Mouse (Mus musculus) Patski (cell line): ENCODE results near the gene Tsga10ip. TPM values are rescaled to one million over a fixed set of nuclear protein-coding genes. Genes with fewer than 3 reads are reported as not detected.

Experiments used
- ATAC-seq: fragments of 100-300 bp; one replicate; pipeline ENCODE4 v1.8.0; 2021
- CTCF ChIA-PET: fragments of 350-600 bp; sonication (Branson Sonifier 250); formaldehyde crosslinking; loops from one replicate; lab custom pipeline; 2022; ENCODE audit warnings: inconsistent platforms; lab: Charles Lee
- POLR2A ChIA-PET: fragments of 350-600 bp; sonication (Branson Sonifier 250); formaldehyde crosslinking; loops from one replicate; lab custom pipeline; 2022; ENCODE audit warnings: antibody characterized with exemption, inconsistent platforms; lab: Charles Lee
- DNase-seq: peaks from one replicate; pipeline ENCODE4 v3.0.0-alpha.2; 2011; ENCODE audit warnings: low read depth, low spot score
- H3K27me3 ChIP-seq: fragments of 371-371 bp; one replicate; pipeline ENCODE4 v1.5.1; 2021
- CTCF ChIP-seq: fragments of 100-300 bp; IDR thresholded peaks from one replicate; pipeline ENCODE4 v1.5.1; 2021
- in situ Hi-C: fragments of 300-500 bp; cut with MboI; formaldehyde crosslinking; loops from 3 replicates; pipeline ENCODE4 v1.11.1; 2018; ENCODE audit warnings: low pct_unique_long_range_greater_than_20kb, mixed read lengths
- polyA plus RNA-seq: library from polyadenylated mRNA; unstranded; gene quantifications from one replicate; pipeline ENCODE4 v1.2.3, GENCODE M21; 2021

Tsga10ip gene
- polyA plus RNA-seq, 1 experiment from 2014 or later = 0.13 TPM

- ATAC-seq (no peak), DNase-seq (no peak)
- ChIA-PET CTCF (no interaction called here), POLR2A (no interaction called here)
- no peak for TF ChIP-seq CTCF
- in situ Hi-C loops = no loop called here
- H3K27me3 ChIP-seq = no peaks in the 10 kb centered on the region
These were observed 7.0 kb downstream of the Tsga10ip start for GRCm38 (mm10) chr19:5395371-5395770.

- ATAC-seq (no peak), DNase-seq (no peak)
- H3K27me3 ChIP-seq = no peaks in the 10 kb centered on the region
- no peak for TF ChIP-seq CTCF
- ChIA-PET POLR2A (no interaction called here), CTCF (no interaction called here)
- in situ Hi-C loops = no loop called here
These were observed 8.2 kb downstream of the Tsga10ip start for GRCm38 (mm10) chr19:5394168-5394567.

GRCm38 (mm10) chr19:5392892-5393291 lies 9.4 kb downstream of the Tsga10ip start:
- in situ Hi-C loops = no loop called here
- no peaks in the 10 kb centered on the region for H3K27me3 ChIP-seq
- CTCF ChIA-PET = interaction anchor here (0.9 to 1.6 kb wide), 2 partner anchors 8 to 14 kb away, joined by 3 to 4 read pairs; no protein-coding TSS in a partner anchor
- peak; percentile 31 for DNase-seq
- ATAC-seq = no peak
- POLR2A ChIA-PET = interaction anchor here (1.3 kb wide), 1 partner anchor 20 kb away, joined by 3 read pairs; no protein-coding TSS in a partner anchor
- TF ChIP-seq CTCF = no peak

- no peaks in the 10 kb centered on the region for H3K27me3 ChIP-seq
- ChIA-PET CTCF (no interaction called here), POLR2A (no interaction called here)
- TF ChIP-seq CTCF = no peak
- in situ Hi-C loops = no loop called here
- DNase-seq (no peak), ATAC-seq (no peak)
These were observed 11.9 kb downstream of the Tsga10ip start for GRCm38 (mm10) chr19:5390416-5390815.

GRCm38 (mm10) chr19:5389647-5390046 lies 12.7 kb downstream of the Tsga10ip start:
- CTCF ChIA-PET = no interaction called here
- POLR2A ChIA-PET = interaction anchor here (2.6 kb wide), 1 partner anchor 36 kb away, joined by 14 read pairs; the partner anchor contains the start of genes AI837181 and Drap1
- DNase-seq (no peak), ATAC-seq (peak; percentile 12)
- no peaks in the 10 kb centered on the region for H3K27me3 ChIP-seq
- in situ Hi-C loops = loop anchor here (5.0 kb wide), 1 partner anchor 98 kb away; the partner anchor contains the start of gene Mus81
- no peak for TF ChIP-seq CTCF

GRCm38 (mm10) chr19:5388588-5389242 lies 13.6 kb downstream of the Tsga10ip start, which contains the start of gene Sart1:
TSS of gene Sart1 (minus strand) at chr19:5388703.
- POLR2A ChIA-PET = interaction anchor here (1.2 to 2.6 kb wide), 3 partner anchors 22 to 40 kb away, joined by 4 to 14 read pairs (median 6); partner anchors contain the start of genes AI837181, Banf1, Drap1 and Eif1ad
- H3K27me3 ChIP-seq = no peaks in the 10 kb centered on the region
- CTCF ChIA-PET = no interaction called here
- TF ChIP-seq CTCF = no peak
- in situ Hi-C loops = loop anchor here (5.0 kb wide), 1 partner anchor 99 kb away; the partner anchor contains the start of gene Mus81
- ATAC-seq = peak; percentile 55
- DNase-seq = peak; percentile 61

- H3K27me3 ChIP-seq = no peaks in the 10 kb centered on the region
- ATAC-seq (peak; percentile 27), DNase-seq (no peak)
- ChIA-PET POLR2A (interaction anchor here (1.2 to 2.6 kb wide), 3 partner anchors 21 to 41 kb away, joined by 4 to 14 read pairs (median 6); partner anchors contain the start of genes AI837181, Banf1, Drap1 and Eif1ad), CTCF (no interaction called here)
- no peak for TF ChIP-seq CTCF
- in situ Hi-C loops = loop anchor here (5.0 kb wide), 1 partner anchor 99 kb away; the partner anchor contains the start of gene Mus81
These were observed 14.3 kb downstream of the Tsga10ip start for GRCm38 (mm10) chr19:5388011-5388441.

GRCm38 (mm10) chr19:5384715-5385114 lies 17.6 kb downstream of the Tsga10ip start:
- no peak for TF ChIP-seq CTCF
- ChIA-PET POLR2A (interaction anchor here (0.6 to 2.7 kb wide), 3 partner anchors 9 to 18 kb away, joined by 3 to 9 read pairs (median 4); partner anchors contain the start of genes Banf1 and Eif1ad), CTCF (no interaction called here)
- ATAC-seq = no peak
- in situ Hi-C loops = loop anchor here (5.0 kb wide), 1 partner anchor 103 kb away; the partner anchor contains the start of gene Mus81
- no peaks in the 10 kb centered on the region for H3K27me3 ChIP-seq
- DNase-seq = no peak

- no peak for ATAC-seq
- H3K27me3 ChIP-seq = no peaks in the 10 kb centered on the region
- no peak for TF ChIP-seq CTCF
- in situ Hi-C loops = no loop called here
- no peak for DNase-seq
- ChIA-PET POLR2A (interaction anchor here (2.7 kb wide), 1 partner anchor 17 kb away, joined by 9 read pairs; the partner anchor contains the start of genes Banf1 and Eif1ad), CTCF (no interaction called here)
These were observed 19.0 kb downstream of the Tsga10ip start for GRCm38 (mm10) chr19:5383326-5383725.

- no peak for ATAC-seq
- in situ Hi-C loops = no loop called here
- no peaks in the 10 kb centered on the region for H3K27me3 ChIP-seq
- ChIA-PET CTCF (interaction anchor here (1.9 kb wide), 1 partner anchor 31 kb away, joined by 5 read pairs; no protein-coding TSS in a partner anchor), POLR2A (no interaction called here)
- no peak for DNase-seq
- no peak for TF ChIP-seq CTCF
These were observed 24.9 kb downstream of the Tsga10ip start for GRCm38 (mm10) chr19:5377446-5377845.

GRCm38 (mm10) chr19:5374748-5375147 lies 27.6 kb downstream of the Tsga10ip start:
- H3K27me3 ChIP-seq = no peaks in the 10 kb centered on the region
- ChIA-PET POLR2A (interaction anchor here (1.4 kb wide), 1 partner anchor 10 kb away, joined by 3 read pairs; no protein-coding TSS in a partner anchor), CTCF (no interaction called here)
- in situ Hi-C loops = no loop called here
- ATAC-seq (no peak), DNase-seq (no peak)
- no peak for TF ChIP-seq CTCF
